Mouse (Mus musculus) spleen, postnatal 10 days (tissue): ENCODE measurements around the gene Sema4d.
"Not testable (repeated sequence)": the region's sequence is repeated elsewhere in the genome, so short reads cannot be mapped to it uniquely, and the experiment has no call there.

Source experiments
- DNase-seq, 2 experiments: peaks; one replicate each; pipeline ENCODE4 v3.0.0; 2021 to 2022; ENCODE audit warnings: low spot score in 2 of 2

The Sema4d gene

DNA sequence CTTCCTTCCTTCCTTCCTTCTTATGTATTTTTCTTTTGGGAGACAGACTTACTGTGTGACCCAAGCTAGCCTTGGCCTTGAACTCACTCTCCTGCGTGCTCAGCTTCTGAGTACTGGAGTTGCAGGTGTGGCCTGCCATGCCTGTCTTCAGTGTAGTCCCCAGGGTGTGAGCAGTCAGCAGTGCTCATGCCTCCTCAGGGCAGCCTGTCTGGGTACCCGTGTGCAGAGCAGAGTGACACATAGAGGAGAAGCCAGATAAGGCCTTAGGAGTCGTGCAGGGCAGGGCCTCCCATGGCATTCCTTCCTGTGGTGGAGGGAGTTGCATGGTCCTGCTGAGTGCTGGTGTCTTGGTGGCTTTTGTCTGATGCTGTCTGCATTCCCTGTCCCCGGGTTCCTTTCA, 114.2 kb downstream of the Sema4d start:
- no peak for DNase-seq

DNA sequence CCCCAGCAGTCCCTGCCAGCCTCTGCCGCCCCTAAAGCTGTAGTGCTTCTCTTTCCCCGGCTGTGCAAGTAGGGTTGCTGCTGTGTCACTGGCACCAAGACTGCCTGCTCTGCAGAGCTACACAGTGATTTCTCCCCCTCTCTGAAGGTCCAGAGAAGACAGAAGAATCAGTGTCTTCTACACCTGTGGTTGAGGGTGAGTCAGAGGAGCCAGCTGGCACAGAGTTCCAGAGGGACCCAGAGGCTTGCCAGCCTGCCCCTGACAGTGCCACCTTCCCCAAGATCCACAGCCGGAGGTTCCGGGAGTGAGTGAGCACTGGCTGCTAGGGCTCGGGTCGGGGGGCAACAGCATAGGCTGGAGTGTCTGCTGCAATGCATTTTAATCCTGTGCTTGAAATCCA, 114.9 kb downstream of the Sema4d start:
- DNase-seq, result no peak

DNA sequence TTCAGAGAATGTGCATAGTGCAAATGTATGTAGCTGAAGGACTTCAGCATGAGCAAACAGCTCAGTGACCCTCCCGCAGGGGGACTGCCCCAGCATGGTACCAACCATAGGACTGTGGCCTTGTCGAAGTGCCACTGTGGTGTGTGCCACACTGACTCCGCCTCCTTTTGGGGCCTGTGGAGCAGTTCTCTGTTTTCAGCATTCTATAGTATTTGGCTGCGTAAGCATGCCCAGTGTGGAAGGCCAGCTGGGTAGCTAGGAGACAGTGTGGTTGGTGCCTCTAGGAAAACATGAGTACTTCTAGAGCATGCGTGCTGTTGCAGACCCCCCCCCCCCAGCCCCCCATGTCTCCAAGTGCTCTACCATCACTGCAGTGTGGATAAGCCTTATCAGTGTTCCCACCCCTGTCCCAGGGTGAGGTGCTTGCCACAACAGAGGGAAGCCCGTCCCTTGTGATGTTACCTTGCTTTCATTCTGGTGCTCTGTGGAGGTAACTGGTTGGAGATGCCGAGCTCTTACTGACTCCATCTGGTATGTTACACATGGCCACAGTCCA, 115.8 kb downstream of the Sema4d start:
- no peak for DNase-seq

- DNase-seq, result no peak
These were observed 116.5 kb downstream of the Sema4d start for GRCm38 (mm10) chr13:51677041-51677440.

GRCm38 (mm10) chr13:51676641-51677040, 116.9 kb downstream of the Sema4d start:
- DNase-seq, result peak in 1 of 2 experiments; percentile 42

GRCm38 (mm10) chr13:51668195-51668594, 125.4 kb downstream of the Sema4d start:
- DNase-seq, result not testable (repeated sequence)

GRCm38 (mm10) chr13:51663561-51663960, 130.0 kb downstream of the Sema4d start:
- DNase-seq, result no peak

DNA sequence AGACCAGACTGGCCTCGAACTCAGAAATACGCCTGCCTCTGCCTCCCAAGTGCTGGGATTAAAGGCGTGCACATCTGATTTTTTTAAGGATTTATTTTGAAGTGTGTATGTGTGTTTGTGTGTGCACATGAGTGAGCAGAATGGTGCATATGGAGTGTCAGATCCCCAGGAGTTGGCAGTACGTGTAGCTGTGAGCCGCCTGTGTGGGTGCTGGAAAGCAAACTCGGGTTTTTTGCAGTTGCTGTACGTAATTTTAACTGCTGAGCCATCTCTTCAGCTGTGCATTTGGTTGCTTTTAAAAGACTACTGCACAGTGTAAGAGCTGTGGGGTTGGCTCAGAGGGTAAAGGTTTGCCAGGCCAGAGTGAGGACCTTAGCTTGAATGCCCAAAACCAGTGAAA, 134.0 kb downstream of the Sema4d start:
- DNase-seq, result peak in 1 of 2 experiments; percentile 8

GRCm38 (mm10) chr13:51658094-51658493, 135.5 kb downstream of the Sema4d start:
- no peak for DNase-seq

DNA sequence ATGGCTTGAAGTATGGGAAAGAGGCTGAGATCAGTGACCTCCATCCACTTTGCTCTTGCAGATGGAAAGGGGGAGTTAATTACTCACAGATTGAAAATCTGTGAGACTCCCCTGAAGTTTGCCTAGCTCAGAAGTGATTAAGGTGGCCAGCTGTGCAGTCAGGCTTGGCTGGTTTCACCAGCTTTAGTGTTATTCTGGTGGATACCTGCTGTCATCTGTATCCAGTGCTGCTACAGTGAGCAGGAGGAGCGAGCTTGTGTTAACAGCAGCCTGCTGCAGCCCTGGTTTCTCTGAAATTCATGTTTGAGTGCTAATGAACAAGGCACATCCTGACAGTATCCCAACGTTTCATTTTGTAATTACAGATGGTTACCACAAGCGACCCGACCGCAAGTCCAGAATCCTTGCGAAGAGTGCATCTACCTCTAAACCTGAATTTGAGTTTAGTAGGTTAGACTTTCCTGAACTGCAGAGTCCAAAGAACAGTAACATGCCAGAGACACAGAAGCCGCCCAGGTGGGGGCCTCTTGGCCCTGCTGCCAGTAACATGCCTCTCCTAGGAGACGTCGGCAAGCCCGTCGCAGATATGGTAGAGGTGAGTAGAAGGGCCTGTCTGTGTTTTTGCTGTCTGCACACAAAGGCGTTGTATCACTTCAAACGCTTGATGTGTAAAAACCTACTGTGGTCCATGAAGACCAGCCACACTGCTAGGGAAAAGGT, 136.9 kb downstream of the Sema4d start:
- DNase-seq, result peak in 1 of 2 experiments; percentile 10

DNA sequence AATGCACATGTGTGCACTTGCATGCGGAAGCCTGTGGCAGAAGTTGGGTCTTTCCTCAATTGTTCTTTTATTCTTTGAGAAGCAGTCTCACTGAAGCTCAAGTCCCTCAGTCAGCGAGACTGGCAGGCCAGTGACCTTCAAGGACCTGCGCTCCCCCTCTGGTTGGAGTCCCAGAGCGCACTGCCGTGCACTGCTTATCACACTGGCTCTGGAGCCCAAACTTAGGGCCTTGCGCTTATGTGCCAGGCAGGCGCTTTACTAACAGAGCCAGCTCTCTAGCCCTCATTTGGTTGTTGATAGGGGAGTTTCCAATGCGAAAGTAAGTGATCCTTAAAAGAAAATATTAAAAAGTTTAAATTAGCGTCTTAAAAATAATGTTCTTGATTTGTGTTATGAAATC, 139.6 kb downstream of the Sema4d start:
- no peak for DNase-seq

DNA sequence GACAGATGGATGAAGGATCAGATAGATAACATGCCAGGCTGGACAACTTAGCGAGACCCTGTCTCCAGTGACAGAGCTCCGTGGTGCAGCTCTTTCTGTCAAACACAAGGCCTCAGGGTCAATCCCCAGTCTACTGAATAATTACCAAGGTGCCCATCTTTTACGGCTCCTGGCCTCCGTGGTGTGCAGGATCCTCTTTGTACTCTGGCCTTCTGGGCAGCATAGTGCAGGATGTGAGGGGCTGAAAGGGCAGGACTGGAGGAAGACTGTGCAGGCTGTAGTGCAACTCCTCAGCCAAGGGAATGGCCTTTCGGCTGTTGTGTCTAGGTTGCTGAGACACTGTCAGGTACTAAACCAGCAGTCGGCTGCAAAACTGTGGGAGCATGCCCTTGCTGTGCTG, 140.4 kb downstream of the Sema4d start:
- no peak for DNase-seq

DNA sequence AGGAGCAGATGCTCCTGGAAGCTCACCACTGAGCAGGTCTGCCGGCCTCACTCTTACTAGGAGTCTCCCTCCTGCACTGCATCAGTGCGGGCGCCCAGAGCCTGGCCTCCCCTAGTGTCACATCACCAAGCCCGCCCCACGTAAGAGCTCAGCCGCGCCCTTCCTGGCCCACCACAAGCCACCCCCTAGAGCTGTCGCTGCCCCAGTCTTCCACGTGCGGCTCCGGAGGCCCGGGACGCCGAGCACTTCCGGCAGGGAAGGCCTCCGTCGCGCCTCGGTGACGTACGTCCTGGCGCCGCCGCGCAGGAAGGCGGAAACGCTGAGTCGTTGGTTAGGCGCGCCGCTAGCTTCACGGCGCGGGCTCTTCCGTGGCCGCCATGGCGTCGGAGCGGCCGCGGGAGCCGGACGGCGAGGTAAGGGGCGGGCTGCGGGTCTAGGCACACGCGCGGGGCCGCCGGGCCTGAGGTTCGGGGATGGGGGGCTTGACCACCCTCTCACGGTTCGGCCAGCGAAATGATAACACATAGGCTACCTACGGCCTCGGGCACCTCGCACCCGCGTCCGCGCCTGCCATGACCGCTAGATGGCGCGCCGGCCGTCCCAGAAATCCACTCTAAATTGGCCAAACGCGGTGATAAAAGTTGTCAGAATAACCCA, 142.0 kb downstream of the Sema4d start, which contains the start of gene Secisbp2:
Gene Secisbp2 (plus strand): TSS at position 290 of the 657 bp plus-strand sequence.
- peak; percentile 93 to 95 for DNase-seq

DNA sequence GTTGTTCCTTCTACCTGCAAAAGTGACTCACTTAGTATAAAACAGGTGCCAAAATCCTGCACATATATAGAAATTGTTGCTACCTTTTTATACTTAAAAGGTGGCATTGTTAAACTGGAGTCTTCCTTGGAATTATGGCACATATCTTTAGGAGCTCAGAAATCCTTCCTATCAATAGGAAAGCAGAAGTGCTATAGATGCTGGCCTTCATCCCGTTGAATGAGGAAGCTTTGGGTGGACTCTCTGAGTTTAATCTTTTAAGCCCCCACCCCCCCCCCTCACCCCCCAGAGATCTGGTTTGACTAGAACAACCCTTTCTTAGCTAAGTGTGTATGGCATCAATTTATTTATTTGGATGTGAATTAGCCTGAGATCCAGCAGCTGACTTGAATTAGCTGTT, 143.8 kb downstream of the Sema4d start:
- DNase-seq, result no peak

GRCm38 (mm10) chr13:51648237-51648636, 145.3 kb downstream of the Sema4d start:
- DNase-seq, result no peak

GRCm38 (mm10) chr13:51647770-51648169, 145.8 kb downstream of the Sema4d start:
- no peak for DNase-seq

DNA sequence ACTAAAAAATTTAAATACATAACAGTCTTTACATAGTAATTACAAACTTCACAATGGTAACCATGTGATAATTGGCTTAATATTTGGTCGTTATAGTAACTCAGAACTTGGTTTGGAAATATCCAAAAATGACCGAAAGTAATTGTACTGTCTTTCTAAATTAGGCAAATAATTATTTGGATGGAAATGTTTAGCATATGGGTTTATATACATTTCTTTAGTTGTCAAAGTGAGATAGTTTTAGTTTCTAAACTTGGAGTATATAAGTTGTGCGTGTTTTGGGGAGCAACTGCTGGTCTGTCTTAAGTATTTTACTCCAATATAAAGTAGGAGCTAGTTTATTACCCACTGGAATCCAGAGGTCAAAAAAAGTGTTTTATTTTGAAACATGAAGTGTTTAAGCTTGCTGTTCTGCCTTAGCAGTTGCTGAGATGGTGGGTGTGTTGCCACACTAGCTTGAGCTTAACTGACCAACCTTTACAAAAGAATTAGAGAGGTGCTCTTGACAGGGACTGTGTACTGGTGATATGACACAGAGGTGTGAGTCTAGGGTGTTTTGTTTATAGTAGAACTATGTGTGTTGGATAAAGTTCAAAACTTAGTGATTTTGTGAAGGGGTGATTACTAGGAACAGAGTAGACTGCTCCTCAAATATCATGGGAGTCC, 147.1 kb downstream of the Sema4d start:
- DNase-seq, result no peak

DNA sequence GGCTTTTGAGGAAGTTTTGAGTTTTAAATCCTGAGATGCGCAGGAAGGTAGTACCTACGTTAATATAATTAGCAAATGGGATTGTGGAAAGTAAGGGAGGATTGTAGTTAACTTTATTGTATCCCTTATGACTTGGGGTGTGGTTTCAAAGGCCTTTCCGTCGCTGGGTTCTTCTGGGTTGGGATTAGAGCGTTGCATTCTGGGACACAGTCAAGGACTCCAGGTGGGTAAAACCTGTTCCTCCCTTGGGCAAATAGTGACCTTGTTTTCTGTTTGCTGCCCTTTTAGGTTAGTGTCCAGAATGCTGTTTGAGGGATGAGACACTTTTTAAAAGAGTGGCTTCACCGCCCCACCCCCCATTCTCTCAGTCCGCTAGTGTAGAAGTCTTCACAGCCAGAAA, 147.7 kb downstream of the Sema4d start:
- DNase-seq, result peak; percentile 37 to 56

DNA sequence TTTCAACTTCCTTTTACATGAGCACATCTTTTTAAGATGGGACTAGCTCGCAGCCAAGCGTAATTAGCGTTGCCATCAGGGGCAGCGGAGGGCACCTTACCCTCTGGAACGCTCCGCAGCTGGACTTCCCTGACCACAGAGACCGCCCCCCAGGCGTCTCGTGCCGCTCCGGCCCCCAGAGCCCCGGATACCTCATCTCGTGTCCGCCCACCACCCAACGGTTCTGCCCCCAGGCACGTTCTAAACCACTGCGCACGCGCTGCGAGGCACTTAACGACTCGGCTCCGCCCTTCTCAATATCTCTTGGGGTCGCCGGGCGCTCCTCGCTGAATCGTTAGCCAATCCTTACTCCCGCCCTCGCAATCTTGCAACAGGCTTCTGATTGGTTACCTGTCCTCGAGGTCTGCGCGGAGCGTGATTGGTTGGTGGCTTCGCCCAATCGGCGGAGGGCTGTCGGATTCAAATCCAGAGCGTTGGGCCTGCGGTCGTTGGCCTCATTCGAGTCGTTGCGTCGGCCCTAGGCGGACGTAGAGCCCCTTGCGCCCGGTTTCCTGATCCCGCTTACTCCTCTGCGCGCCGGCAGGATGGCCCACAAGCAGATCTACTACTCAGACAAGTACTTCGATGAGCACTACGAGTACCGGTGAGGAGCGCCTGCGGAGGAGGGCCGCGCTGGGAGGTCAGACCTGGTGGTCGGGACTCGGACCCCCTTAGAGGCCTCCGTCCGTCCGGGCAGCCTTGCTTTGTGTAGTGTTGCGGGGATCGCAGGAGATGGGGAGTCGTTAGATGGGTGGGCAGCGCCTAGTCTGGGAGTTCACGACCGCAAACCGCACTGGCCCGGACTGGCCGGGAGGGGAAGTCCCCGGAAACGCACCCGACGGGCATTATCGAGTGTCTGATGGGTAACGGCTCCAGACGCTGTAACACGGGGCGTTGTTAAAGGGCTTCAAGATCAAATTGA, 148.4 kb downstream of the Sema4d start, which contains the start of gene Cks2:
Gene Cks2 (plus strand): TSS at position 404 of the 961 bp plus-strand sequence.
- DNase-seq, result peak; percentile 94 to 98

DNA sequence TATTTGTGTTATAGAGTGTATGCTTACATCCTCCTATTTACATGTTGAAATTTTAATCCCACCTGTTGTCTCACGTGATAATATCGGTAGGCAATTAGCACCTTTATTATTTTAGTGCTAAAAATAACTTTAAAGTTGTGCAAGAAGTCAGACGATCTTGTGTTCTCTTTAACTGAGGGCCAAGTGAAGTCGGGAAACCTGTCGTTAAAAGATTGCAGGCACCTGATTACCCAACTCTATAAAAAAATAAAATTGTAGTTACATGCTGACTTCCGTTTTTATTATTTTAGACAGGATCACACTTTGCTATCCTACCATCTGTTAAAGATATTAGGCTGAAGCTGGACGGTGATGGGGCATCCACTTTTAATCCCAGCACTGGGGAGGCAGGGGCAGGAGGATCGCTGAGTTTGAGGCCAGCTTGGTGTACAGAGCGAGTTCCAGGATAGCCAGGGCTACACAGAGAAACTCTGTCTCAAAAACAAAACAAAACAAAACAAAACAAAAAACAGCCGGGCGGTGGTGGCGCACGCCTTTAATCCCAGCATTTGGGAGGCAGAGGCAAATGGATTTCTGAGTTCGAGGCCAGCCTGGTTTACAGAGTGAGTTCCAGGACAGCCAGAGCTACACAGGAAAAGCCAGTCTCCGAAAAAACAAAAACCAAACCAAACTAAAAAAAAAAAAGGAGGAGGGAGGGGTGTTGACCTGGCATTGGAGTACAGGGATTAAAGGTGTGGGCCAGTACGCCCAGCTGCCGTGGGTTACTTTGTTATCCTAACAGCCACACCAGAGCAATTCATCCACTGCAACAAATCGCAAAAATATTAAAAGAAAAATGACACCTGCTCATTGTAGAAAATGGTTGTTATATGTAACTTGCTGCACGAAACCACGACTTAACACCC, 149.4 kb downstream of the Sema4d start:
- peak; percentile 17 to 23 for DNase-seq
